7 mouse cellular contexts compared by ENCODE assay signal in the genomic region with DNA sequence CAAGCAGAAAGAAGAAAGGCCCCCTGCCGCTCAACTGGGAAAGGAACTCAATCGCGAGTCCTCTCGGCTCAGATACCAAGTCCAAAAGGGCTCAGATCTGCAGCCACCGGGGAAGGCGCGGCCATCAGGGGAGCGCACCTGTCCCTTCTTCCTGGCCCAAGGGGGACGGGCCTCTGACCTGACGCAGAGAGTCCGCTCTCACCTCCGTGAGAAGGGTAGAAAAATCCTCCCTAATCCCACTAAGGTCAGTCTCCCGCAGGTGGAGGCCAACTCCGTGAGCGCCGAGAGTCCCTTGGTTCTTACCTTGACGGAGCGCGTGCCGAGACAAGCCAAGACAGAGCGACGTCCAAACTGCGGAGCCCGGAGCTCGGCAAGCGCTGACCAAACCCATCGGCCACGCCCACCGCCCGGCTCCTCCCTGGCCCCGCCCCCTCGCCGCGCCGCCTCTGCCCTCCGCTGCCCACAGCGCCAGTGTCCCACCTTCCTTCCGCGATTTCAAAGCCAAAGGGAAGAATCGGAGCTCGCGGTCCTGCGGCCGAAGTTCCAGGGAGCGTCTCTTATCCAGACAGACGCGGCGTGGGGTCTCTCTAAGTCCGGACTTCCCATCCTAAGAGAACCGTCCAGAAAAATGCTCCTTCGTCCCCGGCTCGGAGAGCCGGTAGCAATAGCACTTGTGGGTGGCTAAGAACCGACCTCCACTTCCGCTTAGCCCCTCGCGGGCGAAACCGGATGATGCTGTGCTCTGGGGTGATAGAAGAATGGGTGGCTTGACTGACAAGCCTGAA. TPM values are rescaled to one million over a fixed set of nuclear protein-coding genes. Genes with fewer than 3 reads are reported as not detected.
A peak's percentile ranks its signal among the peaks of the same experiment; 100 is the strongest.
DNase-seq lines count a peak whose midpoint lies in the region; ATAC-seq lines count a peak whose summit lies in the region.

A gene (minus strand): TSS at position 393 of the 785 bp plus-strand sequence.

- peak within 1 kb of the TSS; percentile 79 for H3K4me2 ChIP-seq in embryonic facial prominence, embryonic 11.5 days (ENCODE audit: low read depth, low read length)
- H3K4me2 ChIP-seq in limb, embryonic 12.5 days = peak within 1 kb of the TSS; percentile 86
- peak within 1 kb of the TSS; percentile 87 for H3K4me2 ChIP-seq in midbrain, embryonic 14.5 days (ENCODE audit: low read length)

- H3K4me3 ChIP-seq in embryonic facial prominence, embryonic 11.5 days (ENCODE audit: low read depth, low read length) = peak within 1 kb of the TSS; percentile 48
- peak within 1 kb of the TSS; percentile 57 for H3K4me3 ChIP-seq in limb, embryonic 12.5 days (replicated peaks)
- peak within 1 kb of the TSS; percentile 44 for H3K4me3 ChIP-seq in midbrain, embryonic 14.5 days (replicated peaks; ENCODE audit: low read depth, low read length)

- H3K4me1 ChIP-seq in embryonic facial prominence, embryonic 11.5 days (ENCODE audit: control insufficient read depth, insufficient read depth, low read length) = no peaks in the 10 kb centered on the region
- H3K4me1 ChIP-seq in limb, embryonic 12.5 days (replicated peaks) = peaks cover 9% of the 10 kb centered on the region; the same call in 1 of the 2 replicates
- no peaks in the 10 kb centered on the region for H3K4me1 ChIP-seq in midbrain, embryonic 14.5 days (ENCODE audit: control insufficient read depth, insufficient read depth, low read length)

- H3K27ac ChIP-seq in embryonic facial prominence, embryonic 11.5 days (replicated peaks; ENCODE audit: low read depth, low read length) = no peak within 1 kb of the TSS
- no peak within 1 kb of the TSS for H3K27ac ChIP-seq in limb, embryonic 12.5 days
- no peak within 1 kb of the TSS for H3K27ac ChIP-seq in midbrain, embryonic 14.5 days (replicated peaks; ENCODE audit: low read depth, low read length)

- peak; percentile 91 for ATAC-seq in embryonic facial prominence, embryonic 11.5 days (replicated peaks; ENCODE audit: insufficient number of reproducible peaks, low FRiP score, low TSS enrichment, low read depth)
- peak; percentile 84 for ATAC-seq in granulocyte monocyte progenitor cell, adult 5-6 weeks (replicated peaks; ENCODE audit: poor library complexity, severe bottlenecking)
- peak; percentile 89 for ATAC-seq in limb, embryonic 12.5 days (ENCODE audit: insufficient number of reproducible peaks, insufficient read depth, low FRiP score, low TSS enrichment, low read depth)
- ATAC-seq in midbrain, embryonic 14.5 days (ENCODE audit: low FRiP score, low TSS enrichment) = peak; percentile 87

- H3K9ac ChIP-seq in embryonic facial prominence, embryonic 11.5 days (replicated peaks; ENCODE audit: low read length) = peak within 1 kb of the TSS; percentile 48
- peak within 1 kb of the TSS; percentile 55 for H3K9ac ChIP-seq in limb, embryonic 12.5 days (replicated peaks)
- H3K9ac ChIP-seq in midbrain, embryonic 14.5 days (replicated peaks; ENCODE audit: low read length) = peak within 1 kb of the TSS; percentile 32

- peaks cover 14% of the 10 kb centered on the region for H3K27me3 ChIP-seq in embryonic facial prominence, embryonic 11.5 days (ENCODE audit: control insufficient read depth, insufficient read depth, low read length)
- peaks cover 59% of the 10 kb centered on the region for H3K27me3 ChIP-seq in limb, embryonic 12.5 days
- peaks cover 19% of the 10 kb centered on the region; the same call in 1 of the 2 replicates for H3K27me3 ChIP-seq in midbrain, embryonic 14.5 days (ENCODE audit: control insufficient read depth, insufficient read depth, low read length)

- no peaks in the 10 kb centered on the region for H3K9me3 ChIP-seq in embryonic facial prominence, embryonic 11.5 days (replicated peaks; ENCODE audit: control insufficient read depth, low read length)
- H3K9me3 ChIP-seq in limb, embryonic 12.5 days = no peaks in the 10 kb centered on the region
- no peaks in the 10 kb centered on the region for H3K9me3 ChIP-seq in midbrain, embryonic 14.5 days (ENCODE audit: control insufficient read depth, low read length)

- no peaks in the 10 kb centered on the region for H3K36me3 ChIP-seq in embryonic facial prominence, embryonic 11.5 days (replicated peaks; ENCODE audit: control insufficient read depth, insufficient read depth, low read depth, low read length)
- no peaks in the 10 kb centered on the region for H3K36me3 ChIP-seq in limb, embryonic 12.5 days
- H3K36me3 ChIP-seq in midbrain, embryonic 14.5 days (ENCODE audit: control insufficient read depth, insufficient read depth, low read length) = no peaks in the 10 kb centered on the region

- DNase-seq in adrenal gland, postnatal 14 days = peak; percentile 96
- DNase-seq in embryonic facial prominence, embryonic 11.5 days (ENCODE audit: low spot score) = peak; percentile 90
- peak; percentile 90 for DNase-seq in kidney, adult 11 months
- DNase-seq in midbrain, embryonic 14.5 days = peak; percentile 86
- DNase-seq in spleen, adult 12 weeks (ENCODE audit: low spot score) = peak; percentile 76

- WGBS in embryonic facial prominence, embryonic 11.5 days = under 1% methylated on average over 59 of the region's 60 CpGs
- under 1% methylated on average over 60 of the region's 60 CpGs for WGBS in limb, embryonic 12.5 days
- under 1% methylated on average over 60 of the region's 60 CpGs for WGBS in midbrain, embryonic 14.5 days

RNA-seq across cellular contexts. Expression of the gene that starts here (rescaled TPM):
- total RNA-seq in adrenal gland, postnatal 14 days (2021) = 3.3 and 4.8 TPM in 2 replicates
- polyA plus RNA-seq in embryonic facial prominence, embryonic 11.5 days (2014; fragmentation: Nextera tagmentation; extraction: Ambion mirVana) = 2.6 and 3.2 TPM in 2 replicates
- total RNA-seq in granulocyte monocyte progenitor cell, adult 5-6 weeks (2014; fragmentation: Nextera tagmentation) = 36.0 and 42.9 TPM in 2 replicates
- 33.9 and 39.8 TPM in 2 replicates for total RNA-seq in granulocyte monocyte progenitor cell, adult 5-6 weeks (2017)
- 2.5 and 3.4 TPM in 2 replicates for polyA plus RNA-seq in limb, embryonic 12.5 days (2016; fragmentation: Nextera tagmentation; extraction: Ambion mirVana)
- polyA plus RNA-seq in midbrain, embryonic 14.5 days (2014; fragmentation: Nextera tagmentation; extraction: Ambion mirVana) = 1.6 and 5.3 TPM in 2 replicates
